Mouse (Mus musculus) embryonic fibroblast, embryonic 13.5 days (primary cell): ENCODE results near the gene Ppp1cc. TPM values are rescaled to one million over a fixed set of nuclear protein-coding genes. Genes with fewer than 3 reads are reported as not detected.
"Not testable (repeated sequence)": the region's sequence is repeated elsewhere in the genome, so short reads cannot be mapped to it uniquely, and the experiment has no call there.

Experiments used
- H3K27ac ChIP-seq: 2 replicates; pipeline ENCODE4 v1.5.1; 2012; ENCODE audit warnings: low read length, control low read depth, inconsistent platforms; ENCODE audit not compliant: insufficient read depth
- H3K4me1 ChIP-seq: 2 replicates; pipeline ENCODE4 v1.6.1; 2011; ENCODE audit warnings: low read length; ENCODE audit not compliant: control insufficient read depth, insufficient read depth
- H3K4me3 ChIP-seq: 2 replicates; pipeline ENCODE4 v1.5.1; 2011; ENCODE audit warnings: mild to moderate bottlenecking, control low read depth, low read length; ENCODE audit not compliant: insufficient read depth
- CTCF ChIP-seq: IDR thresholded peaks from 2 replicates; pipeline ENCODE4 v1.5.1; 2011; ENCODE audit warnings: mild to moderate bottlenecking, control low read depth, low read length, moderate library complexity, borderline replicate concordance; ENCODE audit not compliant: insufficient read depth
- POLR2A ChIP-seq: IDR thresholded peaks from 2 replicates; pipeline ENCODE4 v1.6.1; 2011; ENCODE audit warnings: low read depth, mild to moderate bottlenecking, control low read depth, low read length, moderate library complexity
- polyA plus RNA-seq: library from polyadenylated mRNA; stranded (reverse); fragments of >200 nt; gene quantifications from 2 replicates; pipeline ENCODE4 v1.2.4, GENCODE M21; 2011; ENCODE audit warnings: low read depth; ENCODE audit not compliant: missing spikeins, insufficient read length

Ppp1cc gene
- polyA plus RNA-seq, 1 experiment: 241 TPM

- Histone ChIP-seq H3K4me1 (no peaks in the 10 kb centered on the region), H3K27ac (no peak overlapping the region), H3K4me3 (no peak overlapping the region)
- TF ChIP-seq CTCF: no peak
- no peak for TF ChIP-seq POLR2A
These were observed 54.0 kb downstream of the Ppp1cc start for GRCm38 (mm10) chr5:122212125-122212524.

GRCm38 (mm10) chr5:122212820-122213219 is 54.7 kb downstream of the Ppp1cc start:
- H3K4me3 ChIP-seq, H3K4me1 ChIP-seq, H3K27ac ChIP-seq: not testable (repeated sequence)

GRCm38 (mm10) chr5:122213861-122214260 is 55.8 kb downstream of the Ppp1cc start:
- Histone ChIP-seq H3K27ac (no peak overlapping the region), H3K4me1 (no peaks in the 10 kb centered on the region), H3K4me3 (no peak overlapping the region)
- TF ChIP-seq CTCF (no peak), POLR2A (no peak)

- no peak for TF ChIP-seq POLR2A
- no peak for TF ChIP-seq CTCF
- H3K4me1 ChIP-seq: no peaks in the 10 kb centered on the region
- H3K4me3 ChIP-seq: no peak overlapping the region
These were observed 59.6 kb downstream of the Ppp1cc start for GRCm38 (mm10) chr5:122217636-122218035.

GRCm38 (mm10) chr5:122218109-122218905 is 60.2 kb downstream of the Ppp1cc start:
- Histone ChIP-seq H3K4me3 (no peak overlapping the region), H3K27ac (no peak overlapping the region), H3K4me1 (no peaks in the 10 kb centered on the region)
- no peak for TF ChIP-seq CTCF
- TF ChIP-seq POLR2A: no peak

More at GRCm38 (mm10) chr5:122217636-122218035, 59.6 kb downstream of the Ppp1cc start:
- H3K27ac ChIP-seq: no peak overlapping the region

GRCm38 (mm10) chr5:122218928-122219327 is 60.9 kb downstream of the Ppp1cc start:
- no peak overlapping the region for H3K27ac ChIP-seq
- TF ChIP-seq POLR2A (no peak), CTCF (no peak)
- H3K4me1 ChIP-seq: no peaks in the 10 kb centered on the region
- no peak overlapping the region for H3K4me3 ChIP-seq

- no peak for TF ChIP-seq POLR2A
- TF ChIP-seq CTCF: no peak
- Histone ChIP-seq H3K4me3 (no peak overlapping the region), H3K4me1 (no peaks in the 10 kb centered on the region), H3K27ac (no peak overlapping the region)
These were observed 61.9 kb downstream of the Ppp1cc start for GRCm38 (mm10) chr5:122219655-122220629.

GRCm38 (mm10) chr5:122221085-122221484 is 63.0 kb downstream of the Ppp1cc start:
- Histone ChIP-seq H3K4me3 (no peak overlapping the region), H3K4me1 (no peaks in the 10 kb centered on the region)
- TF ChIP-seq CTCF (no peak), POLR2A (no peak)

GRCm38 (mm10) chr5:122224291-122224690 is 66.2 kb downstream of the Ppp1cc start:
- no peak for TF ChIP-seq POLR2A
- TF ChIP-seq CTCF: no peak
- H3K27ac ChIP-seq: no peak overlapping the region
- no peak overlapping the region for H3K4me3 ChIP-seq

More at GRCm38 (mm10) chr5:122221085-122221484, 63.0 kb downstream of the Ppp1cc start:
- H3K27ac ChIP-seq: no peak overlapping the region

More at GRCm38 (mm10) chr5:122224291-122224690, 66.2 kb downstream of the Ppp1cc start:
- H3K4me1 ChIP-seq: no peaks in the 10 kb centered on the region

Other genes with a start within 250 kb of the Ppp1cc start
- gene Cux2, start 108.2 kb upstream of the Ppp1cc start, polyA plus RNA-seq: 1.0 TPM in 1 of 2 replicates, not detected in the other
- gene Myl2, start 57.3 kb upstream of the Ppp1cc start, polyA plus RNA-seq: 0.76 TPM in 1 of 2 replicates, not detected in the other
- not detected in 2 replicates for gene Ccdc63, start 17.5 kb upstream of the Ppp1cc start, polyA plus RNA-seq
- 1.2 and 3.1 TPM in 2 replicates for gene Hvcn1, start 48.5 kb downstream of the Ppp1cc start, polyA plus RNA-seq
- gene Tctn1, start 106.2 kb downstream of the Ppp1cc start, polyA plus RNA-seq: 12.2 and 13.4 TPM in 2 replicates
- gene Pptc7, start 126.1 kb downstream of the Ppp1cc start, polyA plus RNA-seq: 15.6 and 15.9 TPM in 2 replicates
- 4.0 and 4.4 TPM in 2 replicates for gene Rad9b, start 196.0 kb downstream of the Ppp1cc start, polyA plus RNA-seq
- 138 and 165 TPM in 2 replicates for gene Vps29, start 196.1 kb downstream of the Ppp1cc start, polyA plus RNA-seq
- gene Gpn3, start 213.6 kb downstream of the Ppp1cc start, polyA plus RNA-seq: 16.7 and 19.1 TPM in 2 replicates
- 50.6 and 57.2 TPM in 2 replicates for gene Fam216a, start 214.1 kb downstream of the Ppp1cc start, polyA plus RNA-seq
- gene Arpc3, start 233.6 kb downstream of the Ppp1cc start, polyA plus RNA-seq: 275 and 314 TPM in 2 replicates